Mouse (Mus musculus): ENCODE results near the gene Daxx. TPM values are rescaled to one million over a fixed set of nuclear protein-coding genes. Genes with fewer than 3 reads are reported as not detected.

Daxx gene
- total RNA-seq, 2 experiments from 2014 or later: 26.0 to 26.2 TPM

GRCm38 (mm10) chr17:33955555-33956214 lies 46.5 kb downstream of the Daxx start, which contains the start of the genes Vps52 and Rps18:
Gene Vps52 (plus strand): TSS chr17:33955812.
Gene Rps18 (minus strand): TSS chr17:33956001.
- peak; percentile 95 to 99 for DNase-seq (ENCODE audit: low spot score in 2 of 2)
- intact Hi-C loops (cut with DNase I): loop anchor here (1.0 to 5.0 kb wide), 4 partner anchors 15 to 1392 kb away; partner anchors contain the start of genes Pfdn6 and Wdr46

- DNase-seq (ENCODE audit: low spot score in 2 of 2): no peak
- intact Hi-C loops (cut with DNase I): loop anchor here (2.0 to 5.0 kb wide), 3 partner anchors 64 to 1391 kb away; no protein-coding TSS in a partner anchor
Measured at GRCm38 (mm10) chr17:33956336-33956735, 47.1 kb downstream of the Daxx start.

- intact Hi-C loops (cut with DNase I): loop anchor here (2.0 to 5.0 kb wide), 3 partner anchors 63 to 1390 kb away; no protein-coding TSS in a partner anchor
- DNase-seq (ENCODE audit: low spot score in 2 of 2): no peak
Measured at GRCm38 (mm10) chr17:33957493-33957892, 48.3 kb downstream of the Daxx start.

- no peak for DNase-seq (ENCODE audit: low spot score in 2 of 2)
- intact Hi-C loops (cut with DNase I): loop anchor here (5.0 kb wide), 2 partner anchors 1334 to 1389 kb away; no protein-coding TSS in a partner anchor
Measured at GRCm38 (mm10) chr17:33958451-33958850, 49.2 kb downstream of the Daxx start.

- DNase-seq (ENCODE audit: low spot score in 2 of 2): no peak
- intact Hi-C loops (cut with DNase I): loop anchor here (5.0 kb wide), 2 partner anchors 1333 to 1388 kb away; no protein-coding TSS in a partner anchor
Measured at GRCm38 (mm10) chr17:33959135-33959534, 49.9 kb downstream of the Daxx start.

- intact Hi-C loops (cut with DNase I): loop anchor here (1.0 to 5.0 kb wide), 3 partner anchors 1319 to 1387 kb away; no protein-coding TSS in a partner anchor
- DNase-seq (ENCODE audit: low spot score in 2 of 2): no peak
Measured at GRCm38 (mm10) chr17:33959948-33960347, 50.7 kb downstream of the Daxx start.

GRCm38 (mm10) chr17:33962876-33963275 lies 53.7 kb downstream of the Daxx start:
- DNase-seq (ENCODE audit: low spot score in 2 of 2): no peak
- intact Hi-C loops (cut with DNase I): no loop called here

Small RNA genes lying within 50 kb of the gene (microRNA-seq; reads per million reads assigned to microRNA genes)
- 0 reads per million in 2 experiments for gene Gm27740

Other genes with a start within 250 kb of the Daxx start
- gene Hnrnpm, start 222.6 kb upstream of the Daxx start, total RNA-seq (2021): 100 to 1,000 TPM; 120 to 129 TPM
- 10 to 100 TPM; 86.1 to 87.2 TPM for gene March2, start 190.7 kb upstream of the Daxx start, total RNA-seq (2021)
- 100 to 1,000 TPM; 328 to 343 TPM for gene Rab11b, start 148.9 kb upstream of the Daxx start, total RNA-seq (2021)
- gene Angptl4, start 127.6 kb upstream of the Daxx start, total RNA-seq (2021): 1 to 10 TPM; 3.9 to 4.1 TPM
- 10 to 100 TPM; 37.0 to 39.7 TPM for gene Kank3, start 98.9 kb upstream of the Daxx start, total RNA-seq (2021)
- gene Rps28, start 84.9 kb upstream of the Daxx start, total RNA-seq (2021): 100 to 1,000 TPM; 675 to 677 TPM
- gene Ndufa7, start 84.8 kb upstream of the Daxx start, total RNA-seq (2021): 100 to 1,000 TPM; 196 to 205 TPM
- 10 to 100 TPM; 28.1 to 28.3 TPM for gene Cd320, start 66.3 kb upstream of the Daxx start, total RNA-seq (2021)
- not detected for gene Gm7029, start 35.6 kb upstream of the Daxx start, total RNA-seq (2021)
- 1 to 10 TPM; 3.0 to 3.4 TPM for gene Kifc1, start 18.8 kb upstream of the Daxx start, total RNA-seq (2021)
- gene Platr17, start 4.3 kb upstream of the Daxx start, total RNA-seq (2021): under 1 TPM in 1 of 2 experiments, not detected in 1; 0.57 TPM
- gene Tapbp, start 6.5 kb downstream of the Daxx start, total RNA-seq (2021): 10 to 100 TPM; 32.7 to 37.7 TPM
- 10 to 100 TPM; 28.1 to 32.1 TPM for gene Zbtb22, start 6.5 kb downstream of the Daxx start, total RNA-seq (2021)
- gene Rgl2, start 20.1 kb downstream of the Daxx start, total RNA-seq (2021): 10 to 100 TPM; 55.2 to 66.8 TPM
- gene Pfdn6, start 30.9 kb downstream of the Daxx start, total RNA-seq (2021): 100 to 1,000 TPM in 1 of 2 experiments, 10 to 100 TPM in 1; 89.7 to 104 TPM
- gene Wdr46, start 31.2 kb downstream of the Daxx start, total RNA-seq (2021): 10 to 100 TPM; 11.2 to 12.0 TPM
- gene B3galt4, start 42.1 kb downstream of the Daxx start, total RNA-seq (2021): 1 to 10 TPM; 5.8 to 6.4 TPM
- gene Vps52, start 46.4 kb downstream of the Daxx start, total RNA-seq (2021): 10 to 100 TPM; 78.4 to 81.9 TPM
- 100 to 1,000 TPM; 296 to 299 TPM for gene Rps18, start 46.6 kb downstream of the Daxx start, total RNA-seq (2021)
- gene H2-K1, start 90.9 kb downstream of the Daxx start, total RNA-seq (2021): 10 to 100 TPM; 12.3 to 15.9 TPM
- 10 to 100 TPM; 28.4 to 32.2 TPM for gene Ring1, start 115.3 kb downstream of the Daxx start, total RNA-seq (2021)
- gene H2-Ke6, start 118.6 kb downstream of the Daxx start, total RNA-seq (2021): 10 to 100 TPM; 33.3 to 35.1 TPM
- gene Slc39a7, start 122.3 kb downstream of the Daxx start, total RNA-seq (2021): 10 to 100 TPM; 96.2 to 98.6 TPM
- 10 to 100 TPM; 79.5 to 83.1 TPM for gene Rxrb, start 122.4 kb downstream of the Daxx start, total RNA-seq (2021)
- gene Col11a2, start 130.0 kb downstream of the Daxx start, total RNA-seq (2021): 10 to 100 TPM; 14.1 to 14.6 TPM
- under 1 TPM in 1 of 2 experiments, not detected in 1; 0.34 TPM for gene H2-Oa, start 182.9 kb downstream of the Daxx start, total RNA-seq (2021)
- 10 to 100 TPM; 26.0 to 26.5 TPM for gene H2-DMa, start 210.1 kb downstream of the Daxx start, total RNA-seq (2021)
- gene Brd2, start 213.2 kb downstream of the Daxx start, total RNA-seq (2021): 100 to 1,000 TPM; 178 to 192 TPM
- gene H2-DMb2, start 233.9 kb downstream of the Daxx start, total RNA-seq (2021): under 1 TPM; 0.46 to 0.92 TPM
- gene H2-DMb1, start 243.7 kb downstream of the Daxx start, total RNA-seq (2021): 1 to 10 TPM in 1 of 2 experiments, under 1 TPM in 1; 0.94 to 1.5 TPM

Data from left cerebral cortex, postnatal 25 days (tissue).